Mouse (Mus musculus) stomach, postnatal 0 days (tissue): ENCODE results near the gene Spi1. TPM values are rescaled to one million over a fixed set of nuclear protein-coding genes. Genes with fewer than 3 reads are reported as not detected.

Experiments used
- ATAC-seq: fragments of 200-750 bp; cut with Nextera tagmentation; 2 replicates; pipeline ENCODE4 v1.8.0; 2017; ENCODE audit not compliant: low FRiP score, low TSS enrichment
- DNase-seq: peaks from one replicate; pipeline ENCODE4 v3.0.0-alpha.2; 2016; ENCODE audit warnings: low spot score
- H3K27ac ChIP-seq: fragments of 300-500 bp; sonication (generic); replicated peaks from 2 replicates; pipeline ENCODE4 v1.5.1; 2014; ENCODE audit warnings: mild to moderate bottlenecking, control low read depth
- H3K27me3 ChIP-seq: fragments of 300-500 bp; sonication (generic); 2 replicates; pipeline ENCODE4 v1.6.1; 2014; ENCODE audit warnings: low read length; ENCODE audit not compliant: control insufficient read depth, insufficient read depth
- H3K36me3 ChIP-seq: fragments of 300-500 bp; sonication (generic); 2 replicates; pipeline ENCODE4 v1.6.1; 2014; ENCODE audit warnings: low read length, mixed read lengths; ENCODE audit not compliant: control insufficient read depth, insufficient read depth
- H3K4me1 ChIP-seq: fragments of 300-500 bp; sonication (generic); replicated peaks from 2 replicates; pipeline ENCODE4 v1.6.1; 2014; ENCODE audit warnings: antibody characterized with exemption; ENCODE audit not compliant: control insufficient read depth, insufficient read depth
- H3K4me2 ChIP-seq: fragments of 300-500 bp; sonication (generic); replicated peaks from 2 replicates; pipeline ENCODE4 v1.6.1; 2014; ENCODE audit warnings: low read depth, mild to moderate bottlenecking, control low read depth, moderate library complexity
- H3K4me3 ChIP-seq: fragments of 300-500 bp; sonication (generic); 2 replicates; pipeline ENCODE4 v1.5.1; 2014; ENCODE audit warnings: low read depth, low read length, control low read depth
- H3K9ac ChIP-seq: fragments of 300-500 bp; sonication (generic); 2 replicates; pipeline ENCODE4 v1.6.1; 2014; ENCODE audit warnings: mild to moderate bottlenecking, low read length, control low read depth, mixed read lengths
- H3K9me3 ChIP-seq: fragments of 300-500 bp; sonication (generic); 2 replicates; pipeline ENCODE4 v1.6.1; 2016; ENCODE audit warnings: low read length; ENCODE audit not compliant: control insufficient read depth
- CTCF ChIP-seq: IDR thresholded peaks from 2 replicates; pipeline ENCODE4 v1.5.1; 2016; ENCODE audit warnings: antibody characterized with exemption, low read depth, mild to moderate bottlenecking, moderate library complexity
- EP300 ChIP-seq: optimal IDR thresholded peaks from 2 replicates; pipeline ENCODE3; 2016; ENCODE audit warnings: antibody characterized with exemption
- WGBS: fragments of 180-500 bp; shearing (Covaris S2); extraction: QIAGEN DNeasy Blood & Tissue Kit; methylation state at CpG from one replicate; pipeline ENCODE4 v1.1.7; 2014; 5-methylcytosine and 5-hydroxymethylcytosine counted together
- polyA plus RNA-seq: library from polyadenylated mRNA; unstranded; fragments of >200 nt; fragmentation: Nextera tagmentation; extraction: Ambion mirVana; gene quantifications from 2 replicates; pipeline ENCODE4 v1.2.1, GENCODE M21; 2015

Gene Spi1
- polyA plus RNA-seq, 1 experiment from 2014 or later = 7.0 TPM

DNA sequence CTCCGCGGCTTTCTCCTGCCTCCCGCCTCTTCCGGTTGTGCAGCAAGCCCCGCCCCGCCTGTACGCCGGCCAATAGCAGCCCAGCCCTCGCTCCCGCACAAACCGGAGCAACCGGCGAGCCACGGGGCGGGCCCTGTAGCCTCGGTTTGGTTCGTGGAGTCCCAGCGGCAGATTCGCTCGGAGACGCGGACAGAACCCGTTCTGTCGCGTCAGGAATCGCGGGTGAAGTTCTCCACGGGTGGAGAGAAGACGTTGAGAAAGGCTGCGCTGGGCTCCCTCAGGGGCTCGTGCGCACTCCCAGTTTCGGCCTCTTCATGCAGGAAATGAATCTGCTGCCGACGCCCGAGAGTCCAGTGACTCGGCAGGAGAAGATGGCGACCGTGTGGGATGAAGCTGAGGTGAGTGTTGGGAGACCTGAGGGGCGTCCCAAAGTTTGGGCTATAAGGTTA lies 28.2 kb upstream of the Spi1 start, which contains the start of gene Psmc3:
TSS of gene Psmc3 (plus strand) at position 76 of the 449 bp plus-strand sequence.
- under 1% methylated on average over 40 of the region's 40 CpGs for WGBS
- DNase-seq (peak; percentile 98), ATAC-seq (peak; percentile 98)
- TF ChIP-seq CTCF (no peak), EP300 (no peak)
- H3K4me1 ChIP-seq = 0 out of 2 replicates have a peak, but pooled peaks cover 5% of the 10 kb centered on the region
- H3K9ac ChIP-seq = peak within 1 kb of the TSS; percentile 85
- peak within 1 kb of the TSS; percentile 83 for H3K4me3 ChIP-seq
- H3K4me2 ChIP-seq = peak within 1 kb of the TSS; percentile 81
- H3K27me3 ChIP-seq = no peaks in the 10 kb centered on the region
- no peaks in the 10 kb centered on the region for H3K9me3 ChIP-seq
- H3K36me3 ChIP-seq = peaks cover 19% of the 10 kb centered on the region
- peak within 1 kb of the TSS; percentile 89 for H3K27ac ChIP-seq

GRCm38 (mm10) chr2:91058435-91058834 lies 23.8 kb upstream of the Spi1 start:
- 93% methylated on average over 5 of the region's 5 CpGs for WGBS
- H3K27me3 ChIP-seq = no peaks in the 10 kb centered on the region
- no peak for TF ChIP-seq EP300
- no peak for TF ChIP-seq CTCF
- H3K4me3 ChIP-seq = no peak overlapping the region
- H3K36me3 ChIP-seq = peaks cover 35% of the 10 kb centered on the region
- no peak for DNase-seq
- no peaks in the 10 kb centered on the region for H3K9me3 ChIP-seq
- H3K27ac ChIP-seq = no peak overlapping the region
- no peak overlapping the region for H3K9ac ChIP-seq
- H3K4me2 ChIP-seq = no peak overlapping the region
- H3K4me1 ChIP-seq = 0 out of 2 replicates have a peak, but pooled peaks cover 5% of the 10 kb centered on the region
- ATAC-seq = no peak

- H3K4me2 ChIP-seq = no peak overlapping the region
- H3K9ac ChIP-seq = no peak overlapping the region
- no peaks in the 10 kb centered on the region for H3K9me3 ChIP-seq
- H3K4me1 ChIP-seq = 0 out of 2 replicates have a peak, but pooled peaks cover 5% of the 10 kb centered on the region
- H3K27ac ChIP-seq = no peak overlapping the region
- H3K27me3 ChIP-seq = no peaks in the 10 kb centered on the region
- no peak for DNase-seq
- no peak for ATAC-seq
- TF ChIP-seq EP300 (no peak), CTCF (no peak)
- H3K4me3 ChIP-seq = no peak overlapping the region
- WGBS = 97% methylated on average over 2 of the region's 2 CpGs
- H3K36me3 ChIP-seq = peaks cover 39% of the 10 kb centered on the region
Measured at GRCm38 (mm10) chr2:91059376-91059775, 22.8 kb upstream of the Spi1 start.

- no peak for TF ChIP-seq EP300
- peak; percentile 83 for TF ChIP-seq CTCF
- Histone ChIP-seq H3K27me3 (no peaks in the 10 kb centered on the region), H3K9ac (no peak overlapping the region), H3K4me1 (no peaks in the 10 kb centered on the region), H3K4me2 (no peak overlapping the region), H3K4me3 (no peak overlapping the region), H3K9me3 (no peaks in the 10 kb centered on the region), H3K36me3 (peaks cover 40% of the 10 kb centered on the region), H3K27ac (0 out of 2 replicates have a peak overlapping the region, but pooled peaks have one; percentile 18)
- peak; percentile 14; the same call in 1 of the 2 replicates for ATAC-seq
- peak; percentile 40 for DNase-seq
- WGBS = 78% methylated on average over 10 of the region's 10 CpGs
Measured at GRCm38 (mm10) chr2:91060544-91061355, 21.4 kb upstream of the Spi1 start.

DNA sequence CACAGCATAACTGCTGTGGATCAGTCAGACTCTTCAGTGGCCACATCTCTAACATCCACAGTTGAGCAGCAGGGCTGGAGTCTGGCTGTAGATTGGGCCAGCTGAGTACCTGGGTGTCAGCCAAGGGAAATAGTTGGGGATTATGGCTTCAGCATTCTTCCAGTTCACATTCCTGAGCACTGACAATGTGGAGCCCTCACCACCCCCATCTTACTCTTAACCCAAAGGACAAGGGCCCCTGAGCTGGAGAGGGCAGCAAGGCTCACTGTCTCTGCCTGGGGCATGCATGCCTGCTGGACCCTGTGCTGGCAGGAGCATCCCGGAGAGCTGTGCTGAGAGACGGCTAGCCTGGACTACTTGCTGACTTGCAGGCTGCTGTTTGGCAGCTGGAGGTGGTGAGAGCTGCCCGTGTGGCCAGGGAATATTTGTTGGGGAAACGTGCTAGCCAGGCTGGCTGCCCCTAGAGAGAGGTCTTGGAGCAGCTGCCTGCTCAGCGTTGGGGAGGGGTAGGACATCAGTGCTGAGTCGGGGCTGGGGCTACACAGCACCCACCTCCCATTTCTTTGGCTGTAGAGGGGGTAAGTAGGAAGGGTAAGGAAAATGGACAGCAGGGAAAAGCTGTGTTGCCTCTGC lies 20.2 kb upstream of the Spi1 start:
- no peak overlapping the region for H3K9ac ChIP-seq
- TF ChIP-seq CTCF (no peak), EP300 (no peak)
- ATAC-seq = peak; percentile 35; the same call in 1 of the 2 replicates

More for the DNA sequence above, 20.2 kb upstream of the Spi1 start:
- no peak overlapping the region for H3K4me3 ChIP-seq
- 55% methylated on average over 6 of the region's 6 CpGs for WGBS
- no peaks in the 10 kb centered on the region for H3K4me1 ChIP-seq
- DNase-seq = no peak
- no peaks in the 10 kb centered on the region for H3K9me3 ChIP-seq
- peaks cover 33% of the 10 kb centered on the region for H3K36me3 ChIP-seq
- H3K27me3 ChIP-seq = no peaks in the 10 kb centered on the region
- H3K27ac ChIP-seq = peak overlapping the region; percentile 72
- no peak overlapping the region for H3K4me2 ChIP-seq
